Mouse (Mus musculus) lung, postnatal 0 days (tissue): ENCODE measurements around the gene Micu1.

ENCODE experiments used
- CTCF ChIP-seq: IDR thresholded peaks from 2 replicates; pipeline ENCODE4 v1.5.1; 2016; ENCODE audit warnings: antibody characterized with exemption, mild to moderate bottlenecking
- EP300 ChIP-seq: IDR thresholded peaks from 2 replicates; pipeline ENCODE4 v1.6.1; 2016; ENCODE audit warnings: antibody characterized with exemption, mild to moderate bottlenecking, control low read depth

- TF ChIP-seq CTCF (no peak), EP300 (no peak)
Measured at GRCm38 (mm10) chr10:59849371-59849770, 147.1 kb downstream of the Micu1 start.
